Mouse (Mus musculus): ENCODE measurements around the gene Sowahd. TPM values are rescaled to one million over a fixed set of nuclear protein-coding genes. Genes with fewer than 3 reads are reported as not detected.
"Not testable (repeated sequence)": the region's sequence is repeated elsewhere in the genome, so short reads cannot be mapped to it uniquely, and the experiment has no call there.

Gene Sowahd
- not detected for polyA plus RNA-seq (2017; shearing (Covaris generic))

DNA sequence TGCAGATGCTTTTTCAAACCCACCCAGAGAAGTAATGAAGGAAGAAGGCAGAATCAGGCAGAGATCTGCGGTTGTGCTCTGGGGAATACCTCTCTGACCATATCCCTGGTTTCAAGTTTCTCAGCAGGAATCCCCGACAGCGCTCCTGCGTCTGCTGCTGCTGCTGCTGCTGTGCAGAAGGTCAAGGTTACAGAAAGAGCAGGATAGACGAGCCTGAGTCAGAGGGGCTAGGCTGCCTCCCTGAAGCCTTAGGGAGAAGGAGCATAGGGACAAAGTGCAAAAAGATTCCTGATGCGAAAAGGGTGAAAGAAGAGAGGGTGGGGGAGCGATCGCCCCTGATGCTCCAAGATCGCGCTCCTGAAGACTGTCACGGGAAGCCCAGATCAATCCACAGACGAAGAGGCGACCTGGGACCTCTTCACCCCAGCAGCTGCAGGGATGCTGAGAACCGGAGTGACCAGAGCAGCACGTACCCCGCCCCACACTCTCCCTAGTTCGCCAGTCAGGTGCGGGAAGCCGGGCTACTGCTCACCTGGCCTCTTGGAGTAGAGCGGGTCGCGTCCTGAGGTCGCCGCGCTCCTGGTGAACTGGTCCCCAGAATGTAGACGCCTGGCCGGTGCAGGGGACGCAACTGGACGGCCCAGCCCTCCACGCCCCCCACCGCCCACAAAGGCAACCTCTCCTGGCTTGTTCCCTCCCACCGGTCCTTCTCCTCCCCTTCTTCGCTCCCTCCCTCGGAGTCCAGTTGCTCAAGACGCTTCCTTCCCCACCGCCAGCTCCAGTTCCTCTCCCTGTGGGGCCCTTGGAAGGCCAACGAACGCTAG, at the start of gene Sowahd:
TSS of gene Sowahd (plus strand) at position 780 of the 824 bp plus-strand sequence.
- no peak for ATAC-seq

DNA sequence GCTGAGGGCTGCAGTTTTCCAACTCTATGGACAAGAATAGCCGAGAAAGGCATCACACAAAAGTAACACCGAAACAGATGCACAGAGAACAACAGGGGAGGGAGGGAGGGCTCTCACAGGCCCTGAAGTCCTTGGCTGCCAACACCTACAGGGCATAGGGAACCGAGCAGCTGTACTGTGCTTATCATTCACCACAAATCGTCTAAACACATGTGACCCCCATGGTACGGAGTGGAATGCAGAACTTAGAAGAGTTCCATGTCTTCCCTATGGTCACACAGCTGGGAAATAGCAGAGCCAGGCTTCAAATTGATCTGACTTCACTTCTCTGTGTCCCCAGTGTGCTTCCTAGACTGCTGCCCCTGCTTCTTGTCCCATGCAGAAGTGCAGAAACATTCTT, 34.8 kb upstream of the Sowahd start:
- ATAC-seq = no peak

DNA sequence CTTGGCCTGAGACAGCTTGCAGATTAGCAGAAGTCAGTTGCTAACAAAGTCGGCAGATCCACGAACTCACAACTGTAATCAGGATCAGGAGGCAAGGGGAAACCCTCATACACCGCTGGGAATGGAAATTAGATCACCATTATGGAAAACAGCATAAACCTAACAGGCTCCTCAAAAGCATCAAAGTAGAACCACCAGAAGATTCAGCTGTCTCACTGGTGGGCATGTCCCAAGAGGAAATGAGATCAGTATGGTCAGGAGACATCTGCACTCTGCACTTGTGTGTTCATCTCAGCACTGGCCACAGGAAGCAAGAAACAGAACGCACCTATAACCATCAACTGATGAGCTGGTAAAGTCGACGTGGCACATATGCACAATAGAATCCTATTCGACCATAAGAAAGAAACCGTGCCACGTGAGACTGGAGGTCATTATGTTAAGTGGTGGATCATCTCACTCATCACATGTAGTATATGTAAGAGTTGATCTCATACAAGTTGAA, 30.4 kb upstream of the Sowahd start:
- ATAC-seq = no peak

DNA sequence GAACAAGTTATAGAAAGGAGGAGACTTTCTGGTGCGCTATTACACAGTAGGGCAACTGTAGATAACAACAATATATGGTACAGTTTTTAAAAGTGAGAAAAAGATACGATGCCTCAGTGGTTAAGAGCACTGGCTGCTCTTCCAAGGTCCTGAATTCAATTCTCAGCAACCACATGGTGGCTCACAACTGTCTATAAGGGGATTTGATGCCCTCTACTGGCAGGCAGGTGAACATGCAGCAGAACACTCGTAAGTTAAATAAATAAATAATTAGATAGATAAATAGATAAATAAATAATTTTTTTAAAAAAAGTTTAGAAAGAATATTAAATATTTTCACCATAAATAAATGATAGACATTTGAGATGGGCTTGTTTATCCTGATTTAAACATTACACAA, 29.6 kb upstream of the Sowahd start:
- ATAC-seq = no peak

GRCm38 (mm10) chrX:37022690-37023089, 26.0 kb upstream of the Sowahd start:
- ATAC-seq = peak; percentile 60

- no peak for ATAC-seq
Measured at GRCm38 (mm10) chrX:37023652-37024309, 24.9 kb upstream of the Sowahd start.

DNA sequence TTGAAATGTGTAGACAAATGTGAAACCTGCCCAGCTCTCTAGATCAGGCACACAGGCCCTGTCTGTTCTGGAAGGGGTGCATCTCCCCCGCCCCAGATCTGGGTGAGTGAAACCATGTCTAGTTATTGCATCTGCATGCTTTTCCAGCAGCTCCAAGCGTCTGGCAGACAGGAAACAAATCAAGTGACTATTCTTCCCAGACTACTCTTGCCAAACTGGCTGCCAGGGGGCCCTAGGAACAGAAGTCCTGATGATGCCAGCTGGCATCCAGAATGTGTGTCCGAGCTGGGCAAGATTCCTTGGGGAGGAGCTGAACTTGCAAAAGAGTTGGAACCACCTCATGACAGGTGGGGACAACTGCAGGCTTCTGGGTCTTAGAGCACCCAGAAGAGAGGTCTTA, 20.3 kb upstream of the Sowahd start:
- ATAC-seq = no peak

- no peak for ATAC-seq
Measured at GRCm38 (mm10) chrX:37042726-37043125, 5.9 kb upstream of the Sowahd start.

DNA sequence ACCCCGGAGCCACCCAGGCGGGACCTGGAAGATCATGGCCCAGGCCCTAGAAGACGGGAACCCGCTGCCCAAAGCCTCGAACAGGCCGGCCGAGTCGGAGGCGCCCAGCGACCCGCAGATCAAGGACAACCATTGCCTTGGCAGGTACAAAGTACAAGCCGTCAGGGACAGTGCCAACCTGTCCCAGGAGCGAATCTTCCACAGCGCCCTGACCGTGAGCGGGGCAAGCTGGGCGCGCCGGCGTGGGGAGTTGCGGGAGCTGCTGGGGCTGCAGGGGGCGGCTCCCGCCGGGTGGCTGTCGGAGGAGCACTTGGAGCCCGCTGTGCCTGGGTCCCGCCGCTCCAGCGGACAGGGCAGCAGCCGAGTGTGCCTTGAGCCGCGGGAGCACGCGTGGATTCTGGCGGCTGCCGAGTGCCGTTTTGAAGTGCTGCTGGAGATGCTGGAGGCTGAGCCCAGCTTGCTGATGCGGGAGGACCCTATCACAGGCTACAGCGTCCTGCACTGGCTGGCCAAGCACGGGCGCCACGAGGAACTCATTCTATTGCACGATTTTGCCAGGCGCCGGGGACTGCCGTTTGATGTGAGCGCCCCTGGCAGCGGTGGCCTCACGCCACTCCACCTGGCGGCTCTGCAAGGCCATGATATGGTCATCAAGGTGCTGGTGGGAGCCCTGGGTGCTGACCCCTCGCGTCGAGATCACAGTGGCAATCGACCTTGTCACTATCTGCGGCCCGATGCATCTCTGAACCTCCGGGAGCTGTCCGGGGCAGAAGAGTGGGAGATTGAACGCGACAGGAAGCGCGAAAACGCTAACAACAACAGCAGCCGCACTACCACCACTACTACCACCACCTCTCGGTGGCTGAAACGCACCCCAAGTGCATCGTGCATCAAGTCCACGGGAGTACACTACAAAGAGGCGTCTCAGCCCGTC, 512 bp downstream of the Sowahd start:
- ATAC-seq = no peak

DNA sequence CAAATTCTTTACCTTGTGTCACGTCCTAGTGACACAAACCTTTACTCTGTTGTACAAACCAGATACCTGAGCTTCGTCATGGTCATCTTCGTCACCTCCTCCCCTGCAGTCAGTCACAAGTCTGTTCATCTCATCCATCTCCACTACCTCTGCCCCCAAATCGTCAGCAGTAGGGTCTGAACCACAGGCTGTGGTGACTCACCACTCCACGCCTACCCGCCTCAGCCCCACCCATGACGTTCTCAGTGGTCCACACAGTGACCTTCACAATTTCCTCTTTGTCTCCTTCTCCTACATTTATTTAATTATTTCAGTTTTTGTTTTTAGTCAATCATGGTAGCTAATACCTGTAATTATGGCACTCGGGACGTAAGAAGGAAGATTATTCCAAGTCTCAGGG, 15.3 kb downstream of the Sowahd start:
- ATAC-seq = no peak

DNA sequence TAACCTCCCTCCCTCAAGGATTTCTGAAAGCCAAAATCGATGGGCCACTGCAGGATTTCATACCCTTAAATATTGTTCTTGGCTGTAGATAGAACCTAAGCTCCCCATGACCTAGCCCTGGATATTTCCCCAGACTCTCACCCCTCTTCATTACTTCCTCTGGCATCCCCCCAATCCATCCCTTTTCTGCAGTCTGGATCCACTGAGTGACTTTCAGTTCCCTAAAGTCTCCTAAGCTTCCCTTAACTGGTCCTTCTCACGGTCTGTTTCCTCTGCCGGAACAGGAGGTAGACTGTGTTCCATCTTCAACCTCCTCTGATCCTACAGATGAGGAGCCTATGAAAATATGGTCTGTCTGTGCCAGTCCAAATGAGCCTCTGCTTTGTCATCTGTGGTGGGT, 18.7 kb downstream of the Sowahd start:
- ATAC-seq = no peak

DNA sequence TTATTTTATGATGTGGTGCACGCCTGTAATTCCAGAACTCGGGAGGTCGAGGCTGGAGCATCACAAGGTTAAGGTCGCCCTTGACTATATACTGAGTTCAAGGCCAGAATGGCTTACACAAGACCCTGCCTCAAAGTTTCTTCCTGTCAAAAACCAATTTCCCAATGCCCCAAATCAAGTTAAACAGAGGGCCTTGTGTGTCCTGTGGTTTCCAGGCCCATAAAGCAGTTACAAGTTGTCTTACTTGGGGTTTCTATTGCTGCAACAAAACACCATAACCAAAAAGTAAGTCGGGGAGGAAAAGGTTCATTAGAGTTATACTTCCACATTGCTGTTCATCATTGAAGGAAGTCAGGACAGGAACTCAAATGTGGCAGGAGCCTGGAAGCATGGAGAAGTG, 20.1 kb downstream of the Sowahd start:
- no peak for ATAC-seq

GRCm38 (mm10) chrX:37074262-37074892, 25.7 kb downstream of the Sowahd start:
- peak; percentile 92 for ATAC-seq

DNA sequence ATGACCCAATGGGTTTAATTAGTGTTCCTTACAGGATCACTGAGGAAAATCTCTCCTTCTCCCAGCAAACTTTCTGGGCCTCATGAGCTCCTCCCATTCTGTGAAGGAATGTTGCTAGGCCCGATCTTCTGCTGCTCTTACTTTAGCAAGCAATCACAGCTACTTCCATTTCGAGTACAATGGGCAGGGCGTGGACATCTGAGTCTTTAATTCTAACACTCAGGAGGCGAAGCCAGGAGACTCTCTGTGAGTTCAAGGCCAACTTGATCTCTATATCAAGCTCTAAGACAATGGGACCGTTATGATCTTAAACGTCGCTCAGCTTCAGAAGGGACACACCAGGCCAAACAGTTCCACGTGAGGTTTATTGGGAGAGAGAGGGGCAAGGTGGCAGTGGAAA, 28.0 kb downstream of the Sowahd start:
- ATAC-seq = no peak

- ATAC-seq = not testable (repeated sequence)
Measured at GRCm38 (mm10) chrX:37080345-37080744, 31.7 kb downstream of the Sowahd start.

DNA sequence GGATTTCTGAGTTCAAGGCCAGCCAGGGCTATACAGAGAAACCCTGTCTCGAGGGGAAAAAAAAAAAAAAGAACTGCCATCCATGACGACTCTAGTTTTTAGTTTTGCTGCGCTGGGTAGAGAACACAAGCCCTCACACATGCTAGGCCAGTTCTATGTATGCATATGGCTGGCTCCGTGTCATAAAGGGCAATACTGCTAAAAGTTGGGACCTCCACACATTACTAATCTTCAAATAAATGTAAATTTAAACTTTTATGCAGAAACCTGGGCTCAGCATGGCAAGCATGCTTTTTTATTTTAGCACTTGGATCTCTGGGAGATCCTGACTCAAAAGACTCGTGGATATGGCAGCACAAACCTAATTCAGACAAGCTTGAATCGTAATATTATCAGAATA, 32.5 kb downstream of the Sowahd start:
- no peak for ATAC-seq

GRCm38 (mm10) chrX:37084318-37084926, 35.8 kb downstream of the Sowahd start:
- ATAC-seq = peak; percentile 16

DNA sequence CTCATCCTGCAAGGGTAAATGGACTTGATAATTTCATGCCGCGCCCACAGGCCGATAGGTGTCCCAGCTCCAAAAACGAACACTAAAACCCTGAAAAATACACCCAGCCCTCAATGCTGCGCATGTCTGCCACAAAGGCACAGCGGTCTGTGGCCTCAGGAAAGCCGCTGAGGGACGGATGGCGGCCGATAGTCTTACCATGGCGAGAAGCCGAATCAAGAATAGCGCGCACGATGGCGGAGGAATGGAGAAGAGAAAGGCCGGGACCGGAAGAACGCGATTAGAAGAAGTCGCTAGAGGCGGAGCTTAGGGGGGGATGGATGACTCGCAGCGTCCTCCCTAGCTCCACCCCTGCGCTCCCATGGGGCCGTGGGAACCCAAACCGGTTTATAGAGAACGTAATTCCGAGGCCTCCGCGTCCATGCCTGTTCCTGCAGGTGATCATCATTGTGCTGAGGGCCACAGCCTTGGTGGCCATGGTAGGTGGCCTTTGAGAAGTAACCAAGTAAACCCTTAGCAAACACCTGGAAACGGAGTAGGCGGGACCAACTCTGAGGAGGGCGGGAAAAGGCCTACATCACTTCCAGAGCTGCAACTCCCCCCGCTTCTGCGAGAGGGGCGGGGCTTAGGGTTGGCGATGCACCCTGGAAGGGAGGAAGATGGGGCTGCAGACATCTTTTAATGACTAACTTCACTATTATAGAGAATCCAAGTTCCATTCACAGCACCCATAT, 36.4 kb downstream of the Sowahd start, which contains the start of gene Rpl39:
TSS of gene Rpl39 (minus strand) at position 476 of the 734 bp plus-strand sequence.
- peak; percentile 91 for ATAC-seq

DNA sequence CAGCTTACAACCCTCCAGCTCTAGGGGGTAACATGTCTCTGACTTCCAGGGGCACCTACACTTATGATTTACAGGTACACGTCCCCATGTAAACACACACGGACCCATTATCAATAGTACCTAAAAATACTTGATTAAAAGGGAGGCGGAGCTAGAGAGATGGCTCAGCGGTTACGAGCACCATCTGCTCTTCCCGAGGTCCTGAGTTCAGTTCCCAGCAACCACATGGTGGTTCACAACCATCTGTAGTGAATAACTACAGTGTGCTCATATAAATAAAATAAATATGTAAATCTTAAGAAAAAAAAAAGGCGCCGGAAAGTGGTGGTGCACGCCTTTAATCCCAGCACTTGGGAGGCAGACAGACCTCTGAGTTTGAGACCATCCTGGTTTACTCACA, 37.0 kb downstream of the Sowahd start:
- peak; percentile 35 for ATAC-seq

DNA sequence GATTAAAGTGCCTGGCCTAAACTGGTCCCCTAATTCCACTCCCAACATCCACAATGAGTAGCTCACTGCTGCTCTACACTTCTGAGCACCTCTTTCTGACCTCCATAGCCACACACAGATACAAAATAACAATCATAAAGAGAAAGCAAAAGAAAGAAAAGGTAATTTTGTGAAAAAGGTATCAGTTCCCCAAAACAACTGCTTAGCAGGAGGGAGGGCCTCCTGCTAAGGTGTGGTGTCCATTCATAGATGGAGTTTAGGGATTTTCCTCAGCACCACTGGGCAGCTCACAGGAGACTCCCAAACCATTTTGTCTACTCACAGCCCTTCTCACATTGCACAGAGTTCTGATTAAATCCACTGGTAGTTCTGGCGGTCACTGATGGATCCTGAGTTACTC, 40.1 kb downstream of the Sowahd start:
- no peak for ATAC-seq

GRCm38 (mm10) chrX:37091457-37091856, 42.8 kb downstream of the Sowahd start:
- peak; percentile 89 for ATAC-seq

Measured in CD4-positive, CD25-positive, alpha-beta regulatory T cell, adult 4 months (primary cell).